Comparison of ENCODE assay signal across 29 mouse cellular contexts in the genomic region with DNA sequence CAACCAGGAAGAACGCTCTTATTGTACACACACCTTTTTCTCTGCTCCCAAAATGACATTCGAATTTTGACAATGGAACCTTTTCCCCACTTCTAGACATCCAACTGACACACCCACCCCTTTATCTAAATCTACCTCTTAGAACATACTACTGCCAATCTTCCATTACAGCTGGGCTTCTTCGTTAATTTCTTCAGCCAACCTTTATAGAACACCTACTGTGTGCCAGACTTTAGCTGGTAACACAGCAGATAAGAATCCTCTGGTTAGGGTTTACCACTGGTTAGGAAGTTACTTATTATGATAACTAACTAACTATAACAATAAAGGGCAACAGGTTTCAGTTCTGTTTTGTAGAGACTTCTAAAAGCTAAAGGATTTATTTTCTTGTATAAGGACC. TPM values are rescaled to one million over a fixed set of nuclear protein-coding genes. Genes with fewer than 3 reads are reported as not detected.
A peak's percentile ranks its signal among the peaks of the same experiment; 100 is the strongest.
DNase-seq lines count a peak whose midpoint lies in the region; ATAC-seq and TF ChIP-seq lines count a peak whose summit lies in the region.
"Had no signal": no experiment of that assay in that cellular context is flagged by ENCODE, and none has a peak within 500 bp of the region (broad histone marks: within the 10 kb centered on the region; RNA-seq: fewer than 3 reads in every experiment).

No protein-coding gene starts in this region.

- no peak for TF ChIP-seq EP300 in liver, embryonic 14.5 days (IDR thresholded peaks at IDR 0.05; ENCODE audit: low read depth)
- TF ChIP-seq EP300 in liver, postnatal 0 days (IDR thresholded peaks at IDR 0.05; ENCODE audit: low read depth): no peak

- H3K4me2 ChIP-seq in liver, embryonic 13.5 days: peak overlapping the region; percentile 13; the same call in 1 of the 2 replicates
- no peak overlapping the region for H3K4me2 ChIP-seq in liver, embryonic 11.5 days
- peak overlapping the region; percentile 36 for H3K4me2 ChIP-seq in liver, embryonic 14.5 days (ENCODE audit: low read depth)
- peak overlapping the region; percentile 18; the same call in 1 of the 2 replicates for H3K4me2 ChIP-seq in liver, postnatal 0 days (ENCODE audit: low read depth, low read length)
- H3K4me2 ChIP-seq: embryonic facial prominence, embryonic 12.5 days; embryonic facial prominence, embryonic 15.5 days; heart, embryonic 12.5 days; heart, embryonic 15.5 days; hindbrain, embryonic 13.5 days; intestine, embryonic 15.5 days had no signal

- TF ChIP-seq POLR2A in cerebellum, adult 2 months (IDR thresholded peaks at IDR 0.05; ENCODE audit: borderline replicate concordance, insufficient read depth, low read length): no peak

- no peaks in the 10 kb centered on the region for H3K9me3 ChIP-seq in liver, embryonic 13.5 days (replicated peaks)
- H3K9me3 ChIP-seq in liver, embryonic 11.5 days (ENCODE audit: control insufficient read depth, low read length): no peaks in the 10 kb centered on the region
- no peaks in the 10 kb centered on the region for H3K9me3 ChIP-seq in liver, embryonic 14.5 days (ENCODE audit: control insufficient read depth, low read length)
- no peaks in the 10 kb centered on the region for H3K9me3 ChIP-seq in liver, postnatal 0 days (ENCODE audit: low read length)
- H3K9me3 ChIP-seq: embryonic facial prominence, embryonic 12.5 days; embryonic facial prominence, embryonic 15.5 days; heart, embryonic 12.5 days; heart, embryonic 15.5 days; hindbrain, embryonic 10.5 days; hindbrain, embryonic 13.5 days; intestine, embryonic 15.5 days had no signal

- no peak for ATAC-seq in liver, embryonic 13.5 days (ENCODE audit: low read depth)
- ATAC-seq in liver, embryonic 11.5 days (replicated peaks; ENCODE audit: low FRiP score): no peak
- ATAC-seq in erythroblast, adult 5-6 weeks (replicated peaks; ENCODE audit: low FRiP score, poor library complexity, severe bottlenecking): 0 out of 2 replicates have a peak, but pooled peaks have one; percentile 16
- peak; percentile 35; the same call in 1 of the 2 replicates for ATAC-seq in liver, embryonic 14.5 days (ENCODE audit: insufficient read depth)
- ATAC-seq in liver, postnatal 0 days: peak; percentile 28; the same call in 1 of the 2 replicates
- ATAC-seq: forebrain, embryonic 14.5 days; forebrain, postnatal 0 days; hindbrain, embryonic 16.5 days; intestine, embryonic 15.5 days; Patski had no signal

- WGBS in liver, embryonic 13.5 days (ENCODE audit: insufficient replicate concordance): 66% methylated on average over 3 of the region's 3 CpGs
- 76% methylated on average over 3 of the region's 3 CpGs for WGBS in liver, embryonic 11.5 days
- WGBS in liver, embryonic 14.5 days (ENCODE audit: insufficient replicate concordance): 66% methylated on average over 3 of the region's 3 CpGs
- WGBS in liver, postnatal 0 days (ENCODE audit: insufficient replicate concordance): 83% methylated on average over 3 of the region's 3 CpGs
- WGBS in cerebellum, adult 2 months: 87% methylated on average over 3 of the region's 3 CpGs

- H3K4me3 ChIP-seq in liver, embryonic 13.5 days (replicated peaks): no peak overlapping the region
- no peak overlapping the region for H3K4me3 ChIP-seq in liver, embryonic 11.5 days (ENCODE audit: low read depth, low read length)
- H3K4me3 ChIP-seq in liver, embryonic 14.5 days (ENCODE audit: insufficient read depth in 1 of 2, low read depth in 2 of 2, low read length in 2 of 2): no peak overlapping the region
- H3K4me3 ChIP-seq in liver, postnatal 0 days (ENCODE audit: low read depth, low read length): no peak overlapping the region
- no peak overlapping the region for H3K4me3 ChIP-seq in cerebellum, adult 2 months (replicated peaks; ENCODE audit: insufficient read depth, low read depth, low read length)
- H3K4me3 ChIP-seq: embryonic facial prominence, embryonic 12.5 days; embryonic facial prominence, embryonic 15.5 days; heart, embryonic 12.5 days; heart, embryonic 15.5 days; hindbrain, embryonic 10.5 days; hindbrain, embryonic 13.5 days; intestine, embryonic 15.5 days had no signal

- peak overlapping the region; percentile 74 for H3K27ac ChIP-seq in liver, embryonic 13.5 days
- H3K27ac ChIP-seq in liver, embryonic 11.5 days (ENCODE audit: low read depth, low read length): no peak overlapping the region
- peak overlapping the region; percentile 67 for H3K27ac ChIP-seq in liver, embryonic 14.5 days
- peak overlapping the region; percentile 64; the same call in 1 of the 2 replicates for H3K27ac ChIP-seq in liver, postnatal 0 days (ENCODE audit: low read depth)
- no peak overlapping the region for H3K27ac ChIP-seq in cerebellum, adult 2 months (ENCODE audit: insufficient read depth, low read length)
- H3K27ac ChIP-seq: embryonic facial prominence, embryonic 12.5 days; embryonic facial prominence, embryonic 15.5 days; heart, embryonic 15.5 days; hindbrain, embryonic 10.5 days; hindbrain, embryonic 13.5 days; intestine, embryonic 15.5 days had no signal

- H3K4me1 ChIP-seq in liver, embryonic 13.5 days (replicated peaks): peaks cover 46% of the 10 kb centered on the region
- H3K4me1 ChIP-seq in liver, embryonic 11.5 days (replicated peaks; ENCODE audit: control insufficient read depth, insufficient read depth, low read length): no peaks in the 10 kb centered on the region
- H3K4me1 ChIP-seq in liver, embryonic 14.5 days (replicated peaks; ENCODE audit: control insufficient read depth in 2 of 2, insufficient read depth in 2 of 2, low read length in 1 of 2): peaks cover 18 to 20% of the 10 kb centered on the region in 2 experiments
- H3K4me1 ChIP-seq in liver, postnatal 0 days (ENCODE audit: insufficient read depth): peaks cover 14% of the 10 kb centered on the region
- H3K4me1 ChIP-seq in cerebellum, adult 2 months (ENCODE audit: control insufficient read depth, insufficient read depth, low read length): peaks cover 10% of the 10 kb centered on the region
- H3K4me1 ChIP-seq: intestine, embryonic 15.5 days had no signal

- TF ChIP-seq CTCF in liver, embryonic 14.5 days (IDR thresholded peaks at IDR 0.05; ENCODE audit: low read depth): no peak
- no peak for TF ChIP-seq CTCF in liver, postnatal 0 days (IDR thresholded peaks at IDR 0.05; ENCODE audit: low read depth)
- no peak for TF ChIP-seq CTCF in cerebellum, adult 2 months (IDR thresholded peaks at IDR 0.05; ENCODE audit: borderline replicate concordance, insufficient read depth, low read depth, low read length)

- no peak for DNase-seq in liver, embryonic 13.5 days
- DNase-seq in liver, embryonic 11.5 days (ENCODE audit: low spot score): no peak
- DNase-seq in liver, embryonic 14.5 days (ENCODE audit: low read depth in 3 of 3, low spot score in 3 of 3): no peak
- DNase-seq in liver, postnatal 0 days: no peak
- DNase-seq in urinary bladder, postnatal 25 days (ENCODE audit: low spot score): no peak
- DNase-seq in layer of hippocampus, adult 9-10 months (ENCODE audit: low spot score): no peak
- no peak for DNase-seq in cerebellum, adult 2 months
- DNase-seq: adrenal gland, postnatal 10 days; adrenal gland, postnatal 36 days; B cell, adult 2 months; cerebellum, adult 11-12 months; cerebellum, adult 9-11 months; cerebellum, postnatal 25 days; forebrain, postnatal 0 days; gastrocnemius, postnatal 25 days; heart, adult 18-20 months; heart, postnatal 10 days; heart, postnatal 36 days had no signal

- H3K9ac ChIP-seq in liver, embryonic 13.5 days: 0 out of 2 replicates have a peak overlapping the region, but pooled peaks have one; percentile 16
- H3K9ac ChIP-seq in liver, embryonic 11.5 days (ENCODE audit: low read depth, low read length): no peak overlapping the region
- no peak overlapping the region; the same call in 1 of the 2 replicates for H3K9ac ChIP-seq in liver, embryonic 14.5 days (replicated peaks)
- H3K9ac ChIP-seq in liver, postnatal 0 days (replicated peaks): no peak overlapping the region
- H3K9ac ChIP-seq: embryonic facial prominence, embryonic 12.5 days; embryonic facial prominence, embryonic 15.5 days; forebrain, postnatal 0 days; heart, embryonic 12.5 days; heart, embryonic 15.5 days; hindbrain, embryonic 13.5 days; intestine, embryonic 15.5 days had no signal

- no peaks in the 10 kb centered on the region for H3K27me3 ChIP-seq in liver, embryonic 13.5 days
- no peaks in the 10 kb centered on the region for H3K27me3 ChIP-seq in liver, embryonic 11.5 days (replicated peaks; ENCODE audit: control insufficient read depth, insufficient read depth, low read length)
- H3K27me3 ChIP-seq in liver, embryonic 14.5 days (ENCODE audit: control insufficient read depth, insufficient read depth, low read length): no peaks in the 10 kb centered on the region
- H3K27me3 ChIP-seq in liver, postnatal 0 days (ENCODE audit: insufficient read depth, low read length): no peaks in the 10 kb centered on the region
- no peaks in the 10 kb centered on the region for H3K27me3 ChIP-seq in cerebellum, adult 2 months (ENCODE audit: control insufficient read depth, insufficient read depth, low read length)
- H3K27me3 ChIP-seq: embryonic facial prominence, embryonic 12.5 days; embryonic facial prominence, embryonic 15.5 days; heart, embryonic 15.5 days; hindbrain, embryonic 13.5 days; intestine, embryonic 15.5 days; Patski had no signal

- no peaks in the 10 kb centered on the region for H3K36me3 ChIP-seq in liver, embryonic 13.5 days
- H3K36me3 ChIP-seq in liver, embryonic 11.5 days (ENCODE audit: control insufficient read depth, insufficient read depth, low read length): no peaks in the 10 kb centered on the region
- H3K36me3 ChIP-seq in liver, embryonic 14.5 days (replicated peaks; ENCODE audit: control insufficient read depth, insufficient read depth, low read depth): no peaks in the 10 kb centered on the region
- 0 out of 2 replicates have a peak, but pooled peaks cover 8% of the 10 kb centered on the region for H3K36me3 ChIP-seq in liver, postnatal 0 days (replicated peaks; ENCODE audit: insufficient read depth, low read length)
- H3K36me3 ChIP-seq: embryonic facial prominence, embryonic 12.5 days; heart, embryonic 12.5 days; heart, embryonic 15.5 days; hindbrain, embryonic 10.5 days; hindbrain, embryonic 13.5 days; intestine, embryonic 15.5 days had no signal

RNA-seq across cellular contexts. Expression of gene Jade2, which starts 9.1 kb away (rescaled TPM):
- polyA plus RNA-seq in liver, embryonic 13.5 days (2015; fragmentation: Nextera tagmentation; extraction: Ambion mirVana): 0.55 and 0.61 TPM in 2 replicates
- polyA plus RNA-seq in liver, embryonic 11.5 days (2014; fragmentation: Nextera tagmentation; extraction: Ambion mirVana): 0.59 and 1.2 TPM in 2 replicates
- total RNA-seq in erythroblast, adult 5-6 weeks (2015; ENCODE audit: low replicate concordance): 1.7 and 3.8 TPM in 2 replicates
- total RNA-seq in erythroblast, adult 5-6 weeks (2017; ENCODE audit: low replicate concordance): 2.4 and 2.6 TPM in 2 replicates
- 0.63 and 0.77 TPM in 2 replicates for polyA plus RNA-seq in liver, embryonic 14.5 days (2012; rRNA removed)
- polyA plus RNA-seq in liver, embryonic 14.5 days (2014; fragmentation: Nextera tagmentation; extraction: Ambion mirVana): 0.42 and 0.46 TPM in 2 replicates
- polyA plus RNA-seq in liver, postnatal 0 days (2015; fragmentation: Nextera tagmentation; extraction: Ambion mirVana): 0.86 and 1.0 TPM in 2 replicates
- 21.8 and 21.9 TPM in 2 replicates for polyA plus RNA-seq in cerebellum, adult 2 months (2012; rRNA removed)

Comparison
In these comparisons a context has a peak if more than half of its experiments do, and no peak if none do; other contexts are left out.
1. ATAC-seq: peak in erythroblast, adult 5-6 weeks (single experiment), liver, embryonic 14.5 days (single experiment) and liver, postnatal 0 days (single experiment); none in liver, embryonic 13.5 days (single experiment) and liver, embryonic 11.5 days (single experiment).
2. H3K27ac ChIP-seq: peak in liver, embryonic 13.5 days (single experiment), liver, embryonic 14.5 days (single experiment) and liver, postnatal 0 days (single experiment); none in liver, embryonic 11.5 days (single experiment) and cerebellum, adult 2 months (single experiment).
3. RNA of gene Jade2, which starts 9.1 kb away (polyA plus RNA-seq): 21.8 to 21.9 TPM in cerebellum, adult 2 months; 0.86 to 1.0 TPM in liver, postnatal 0 days, 0.42 to 0.77 TPM in liver, embryonic 14.5 days, 0.59 to 1.2 TPM in liver, embryonic 11.5 days and 0.55 to 0.61 TPM in liver, embryonic 13.5 days; every median in the first group is over 10 times any median in the second.